8 mouse cellular contexts compared by ENCODE assay signal in genomic region chr8:125733964-125734956, GRCm38 (mm10). TPM values are rescaled to one million over a fixed set of nuclear protein-coding genes. Genes with fewer than 3 reads are reported as not detected.
DNase-seq lines count a peak whose midpoint lies in the region; ATAC-seq and TF ChIP-seq lines count a peak whose summit lies in the region.

No protein-coding gene starts in this region.

- no peak for TF ChIP-seq RAD21 in CH12.LX (IDR thresholded peaks at IDR 0.05; ENCODE audit: low read depth, low read length)

- peak; percentile 69 for DNase-seq in CH12.LX (ENCODE audit: extremely low read depth)
- peak; percentile 61 for DNase-seq in c-Kit-positive CD71-positive TER-119-negative erythroid progenitor cells, embryonic 14.5 days (ENCODE audit: low read depth)
- peak; percentile 87 for DNase-seq in heart, postnatal 0 days (ENCODE audit: low spot score)
- DNase-seq in kidney, postnatal 36 days, result peak; percentile 88 to 96
- peak; percentile 49 to 54 (median 53) for DNase-seq in liver, embryonic 14.5 days (ENCODE audit: low read depth in 3 of 3, low spot score in 3 of 3)
- peak; percentile 92 for DNase-seq in neural tube, embryonic 10.5 days (ENCODE audit: extremely low spot score, low spot score)

- no peak for TF ChIP-seq EP300 in CH12.LX (IDR thresholded peaks at IDR 0.05; ENCODE audit: low read length)
- no peak for TF ChIP-seq EP300 in heart, postnatal 0 days (IDR thresholded peaks at IDR 0.05; ENCODE audit: low read depth)
- TF ChIP-seq EP300 in liver, embryonic 14.5 days (IDR thresholded peaks at IDR 0.05; ENCODE audit: low read depth), result no peak

- TF ChIP-seq POLR2A in CH12.LX (IDR thresholded peaks at IDR 0.05; ENCODE audit: low read depth, low read length), result 0 out of 2 replicates have a peak, but pooled peaks have one; percentile 38

- peak overlapping the region; percentile 65 for H3K9ac ChIP-seq in CH12.LX (ENCODE audit: insufficient read depth, low read depth)
- peak overlapping the region; percentile 76 for H3K9ac ChIP-seq in forebrain, embryonic 12.5 days
- H3K9ac ChIP-seq in heart, postnatal 0 days (replicated peaks; ENCODE audit: low read depth, low read length), result peak overlapping the region; percentile 65
- H3K9ac ChIP-seq in liver, embryonic 14.5 days (replicated peaks), result peak overlapping the region; percentile 76
- peak overlapping the region; percentile 72 for H3K9ac ChIP-seq in stomach, embryonic 15.5 days

- no peaks in the 10 kb centered on the region for H3K9me3 ChIP-seq in CH12.LX (replicated peaks; ENCODE audit: low read length)
- H3K9me3 ChIP-seq in forebrain, embryonic 12.5 days, result no peaks in the 10 kb centered on the region
- no peaks in the 10 kb centered on the region for H3K9me3 ChIP-seq in heart, postnatal 0 days (replicated peaks; ENCODE audit: control insufficient read depth, low read length)
- no peaks in the 10 kb centered on the region for H3K9me3 ChIP-seq in liver, embryonic 14.5 days (ENCODE audit: control insufficient read depth, low read length)
- no peaks in the 10 kb centered on the region for H3K9me3 ChIP-seq in stomach, embryonic 15.5 days

- 6% methylated on average over 47 of the region's 52 CpGs for WGBS in forebrain, embryonic 12.5 days
- 9% methylated on average over 46 of the region's 52 CpGs for WGBS in heart, postnatal 0 days
- 3% methylated on average over 51 of the region's 52 CpGs for WGBS in liver, embryonic 14.5 days (ENCODE audit: insufficient replicate concordance)
- 5% methylated on average over 51 of the region's 52 CpGs for WGBS in stomach, embryonic 15.5 days

- H3K4me3 ChIP-seq in CH12.LX (replicated peaks in 1 of 3; ENCODE audit: low read depth in 2 of 3, low read length in 2 of 3, poor library complexity in 1 of 3), result peak overlapping the region; percentile 67 to 84 (median 79)
- peak overlapping the region; percentile 69 for H3K4me3 ChIP-seq in forebrain, embryonic 12.5 days (replicated peaks)
- peak overlapping the region; percentile 69 for H3K4me3 ChIP-seq in heart, postnatal 0 days (ENCODE audit: low read depth, low read length)
- H3K4me3 ChIP-seq in liver, embryonic 14.5 days (ENCODE audit: insufficient read depth in 1 of 2, low read depth in 2 of 2, low read length in 2 of 2), result peak overlapping the region; percentile 69 to 79
- H3K4me3 ChIP-seq in stomach, embryonic 15.5 days (replicated peaks), result peak overlapping the region; percentile 82

- peak; percentile 95 for ATAC-seq in forebrain, embryonic 12.5 days (ENCODE audit: low FRiP score)
- ATAC-seq in heart, postnatal 0 days (ENCODE audit: insufficient read depth, low read depth), result peak; percentile 94
- ATAC-seq in liver, embryonic 14.5 days (ENCODE audit: insufficient read depth), result peak; percentile 85
- peak; percentile 90 for ATAC-seq in stomach, embryonic 15.5 days (ENCODE audit: insufficient read depth, low FRiP score, low read depth)

- no peak for TF ChIP-seq CTCF in CH12.LX (conservative IDR thresholded peaks at IDR 0.05 in 1 of 2, IDR thresholded peaks at IDR 0.05 in 1 of 2; ENCODE audit: low read depth in 2 of 2, low read length in 2 of 2)
- no peak for TF ChIP-seq CTCF in heart, postnatal 0 days (IDR thresholded peaks at IDR 0.05; ENCODE audit: low read depth)
- no peak for TF ChIP-seq CTCF in liver, embryonic 14.5 days (IDR thresholded peaks at IDR 0.05; ENCODE audit: low read depth)

- peak overlapping the region; percentile 94 for H3K4me2 ChIP-seq in CH12.LX (ENCODE audit: insufficient read depth, low read depth, poor library complexity, severe bottlenecking)
- peak overlapping the region; percentile 83 for H3K4me2 ChIP-seq in forebrain, embryonic 12.5 days
- H3K4me2 ChIP-seq in heart, postnatal 0 days (ENCODE audit: low read depth, low read length), result peak overlapping the region; percentile 94
- H3K4me2 ChIP-seq in liver, embryonic 14.5 days (ENCODE audit: low read depth), result peak overlapping the region; percentile 76
- H3K4me2 ChIP-seq in stomach, embryonic 15.5 days, result peak overlapping the region; percentile 79

- in situ Hi-C loops in CH12.LX (cut with MboI; ENCODE audit: low pct_ligation_motif_present, low pct_unique_long_range_greater_than_20kb, low sequenced_read_pairs), result no loop called here

- dilution Hi-C loops in CH12.LX (cut with MboI; ENCODE audit: extremely low pct_ligation_motif_present, extremely low pct_unique_long_range_greater_than_20kb, low sequenced_read_pairs), result no loop called here

- H3K36me3 ChIP-seq in CH12.LX (replicated peaks in 1 of 2; ENCODE audit: control insufficient read depth in 1 of 2, insufficient read depth in 1 of 2, low read length in 1 of 2), result peaks cover 6 to 28% of the 10 kb centered on the region in 2 experiments
- no peaks in the 10 kb centered on the region for H3K36me3 ChIP-seq in forebrain, embryonic 12.5 days (replicated peaks)
- H3K36me3 ChIP-seq in heart, postnatal 0 days (replicated peaks; ENCODE audit: control insufficient read depth, insufficient read depth, low read length), result peaks cover 9% of the 10 kb centered on the region; the same call in 1 of the 2 replicates
- H3K36me3 ChIP-seq in liver, embryonic 14.5 days (replicated peaks; ENCODE audit: control insufficient read depth, insufficient read depth, low read depth), result no peaks in the 10 kb centered on the region
- no peaks in the 10 kb centered on the region for H3K36me3 ChIP-seq in stomach, embryonic 15.5 days

- H3K79me2 ChIP-seq in CH12.LX (replicated peaks; ENCODE audit: control insufficient read depth, extremely low read depth, insufficient read depth, poor library complexity, severe bottlenecking), result no peaks in the 10 kb centered on the region

- no peaks in the 10 kb centered on the region for H3K27me3 ChIP-seq in CH12.LX (replicated peaks)
- no peaks in the 10 kb centered on the region for H3K27me3 ChIP-seq in forebrain, embryonic 12.5 days
- H3K27me3 ChIP-seq in heart, postnatal 0 days (ENCODE audit: control insufficient read depth, insufficient read depth, low read length), result no peaks in the 10 kb centered on the region
- no peaks in the 10 kb centered on the region for H3K27me3 ChIP-seq in liver, embryonic 14.5 days (ENCODE audit: control insufficient read depth, insufficient read depth, low read length)
- no peaks in the 10 kb centered on the region for H3K27me3 ChIP-seq in stomach, embryonic 15.5 days (replicated peaks)

- H3K4me1 ChIP-seq in CH12.LX (ENCODE audit: control insufficient read depth in 1 of 2, insufficient read depth in 2 of 2), result peaks cover 7 to 23% of the 10 kb centered on the region in 2 experiments
- peaks cover 7% of the 10 kb centered on the region for H3K4me1 ChIP-seq in forebrain, embryonic 12.5 days
- peaks cover 4% of the 10 kb centered on the region; the same call in 1 of the 2 replicates for H3K4me1 ChIP-seq in heart, postnatal 0 days (ENCODE audit: control insufficient read depth, insufficient read depth)
- peaks cover 2 to 11% of the 10 kb centered on the region in 2 experiments; a peak in 2 of 4 replicates for H3K4me1 ChIP-seq in liver, embryonic 14.5 days (replicated peaks; ENCODE audit: control insufficient read depth in 2 of 2, insufficient read depth in 2 of 2, low read length in 1 of 2)
- H3K4me1 ChIP-seq in stomach, embryonic 15.5 days, result peaks cover 5% of the 10 kb centered on the region

- no peak overlapping the region for H3K27ac ChIP-seq in CH12.LX (ENCODE audit: insufficient read depth, low read depth)
- H3K27ac ChIP-seq in forebrain, embryonic 12.5 days, result no peak overlapping the region; the same call in 1 of the 2 replicates
- H3K27ac ChIP-seq in heart, postnatal 0 days (ENCODE audit: low read depth), result peak overlapping the region; percentile 23
- no peak overlapping the region for H3K27ac ChIP-seq in liver, embryonic 14.5 days
- H3K27ac ChIP-seq in stomach, embryonic 15.5 days, result no peak overlapping the region

TF ChIP-seq in CH12.LX, 34 proteins besides CTCF, POLR2A, EP300 and RAD21:
- TF ChIP-seq UBTF (IDR thresholded peaks at IDR 0.05; ENCODE audit: low read depth, low read length) (0 out of 2 replicates have a peak, but pooled peaks have one; percentile 24), NRF1 (IDR thresholded peaks at IDR 0.05; ENCODE audit: low read depth, low read length) (peak; percentile 88), BHLHE40 (IDR thresholded peaks at IDR 0.05; ENCODE audit: low read depth, low read length) (peak; percentile 67), SIN3A (IDR thresholded peaks at IDR 0.05; ENCODE audit: low read length) (peak; percentile 58; the same call in 1 of the 2 replicates), MXI1 (IDR thresholded peaks at IDR 0.05; ENCODE audit: low read depth, low read length) (peak; percentile 80), MYC (IDR thresholded peaks at IDR 0.05; ENCODE audit: low read depth, low read length) (peak; percentile 54; the same call in 1 of the 2 replicates), ELF1 (IDR thresholded peaks at IDR 0.05; ENCODE audit: low read depth, low read length) (no peak), PAX5 (IDR thresholded peaks at IDR 0.05; ENCODE audit: low read length) (no peak)

RNA-seq across cellular contexts. Expression of gene Ntpcr, which starts 4.5 kb away (rescaled TPM):
- total RNA-seq in CH12.LX (2012; rRNA removed) (22.9 and 24.0 TPM in 2 replicates), CH12.LX (2014; rRNA removed) (23.6 and 25.0 TPM in 2 replicates)
- polyA plus RNA-seq in CH12.LX (2012; ENCODE audit: insufficient read length, low read depth), result 15.1 and 17.0 TPM in 2 replicates
- polyA plus RNA-seq in forebrain, embryonic 12.5 days (2016; fragmentation: Nextera tagmentation; extraction: Ambion mirVana), result 17.1 and 20.0 TPM in 2 replicates
- 30.6 and 35.1 TPM in 2 replicates for total RNA-seq in heart, postnatal 0 days (2014; rRNA removed; ENCODE audit: low replicate concordance)
- 34.7 and 39.3 TPM in 2 replicates for polyA plus RNA-seq in heart, postnatal 0 days (2015; fragmentation: Nextera tagmentation; extraction: Ambion mirVana)
- 10.1 and 12.6 TPM in 2 replicates for polyA plus RNA-seq in liver, embryonic 14.5 days (2012; rRNA removed)
- polyA plus RNA-seq in liver, embryonic 14.5 days (2014; fragmentation: Nextera tagmentation; extraction: Ambion mirVana), result 13.9 and 14.7 TPM in 2 replicates
- polyA plus RNA-seq in stomach, embryonic 15.5 days (2015; fragmentation: Nextera tagmentation; extraction: Ambion mirVana), result 27.9 and 29.7 TPM in 2 replicates
